Mouse (Mus musculus): ENCODE results near the gene Laptm5. TPM values are rescaled to one million over a fixed set of nuclear protein-coding genes. Genes with fewer than 3 reads are reported as not detected.

Laptm5 gene
- polyA plus RNA-seq, 1 experiment from 2014 or later, result 18.5 TPM

Other genes with a start within 250 kb of the Laptm5 start
- gene Pum1, start 249.8 kb upstream of the Laptm5 start, polyA plus RNA-seq (2015; fragmentation: Nextera tagmentation; extraction: Ambion mirVana), result 137 and 142 TPM in 2 replicates
- gene Sdc3, start 120.6 kb upstream of the Laptm5 start, polyA plus RNA-seq (2015; fragmentation: Nextera tagmentation; extraction: Ambion mirVana), result 89.6 and 113 TPM in 2 replicates
- 3.3 TPM in 1 of 2 replicates, not detected in the other for gene Matn1, start 31.3 kb downstream of the Laptm5 start, polyA plus RNA-seq (2015; fragmentation: Nextera tagmentation; extraction: Ambion mirVana)